Mouse (Mus musculus) hematopoietic stem cell, adult 5-6 weeks (primary cell): ENCODE data around the gene Rbfox3. TPM values are rescaled to one million over a fixed set of nuclear protein-coding genes. Genes with fewer than 3 reads are reported as not detected.
A peak's percentile ranks its signal among the peaks of the same experiment; 100 is the strongest.

Source experiments
- ATAC-seq, 2 experiments: fragments of 125-278 bp in 1 of 2; replicated peaks in 1 of 2; 2 replicates each; pipeline ENCODE4 v1.8.0; 2016 to 2017; ENCODE audit warnings: inconsistent platforms in 2 of 2, mild to moderate bottlenecking in 2 of 2, moderate number of reproducible peaks in 2 of 2, low read depth in 1 of 2, moderate TSS enrichment in 1 of 2; ENCODE audit not compliant: low FRiP score in 2 of 2, poor library complexity in 2 of 2, severe bottlenecking in 2 of 2, insufficient read depth in 1 of 2, low TSS enrichment in 1 of 2
- total RNA-seq: library from RNA; stranded (forward); fragments of 172-1452, 232-1000 nt; gene quantifications from 2 replicates; pipeline ENCODE4 v1.2.3, GENCODE M21; 2017

Gene Rbfox3
- total RNA-seq, 1 experiment from 2014 or later: not detected

DNA sequence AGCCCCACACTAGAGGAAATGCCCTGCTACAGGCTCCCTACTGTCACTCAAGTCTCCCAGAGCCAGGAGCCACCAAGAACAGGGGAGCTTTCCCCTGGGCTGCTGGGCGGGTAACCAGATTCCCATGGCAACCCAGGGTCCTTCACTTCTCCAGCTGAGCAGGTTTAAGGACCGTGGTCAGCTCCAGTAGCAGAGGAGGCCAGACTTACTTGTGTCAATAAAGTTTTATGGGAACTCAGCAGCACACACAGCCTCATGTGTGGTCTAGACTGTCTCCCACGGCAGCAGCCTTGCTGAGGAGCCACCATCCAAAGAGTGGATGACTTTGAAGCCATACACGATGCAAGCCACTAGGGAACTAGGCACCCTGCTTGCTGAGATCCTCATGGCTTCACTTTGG is 365.7 kb downstream of the Rbfox3 start:
- no peak for ATAC-seq

DNA sequence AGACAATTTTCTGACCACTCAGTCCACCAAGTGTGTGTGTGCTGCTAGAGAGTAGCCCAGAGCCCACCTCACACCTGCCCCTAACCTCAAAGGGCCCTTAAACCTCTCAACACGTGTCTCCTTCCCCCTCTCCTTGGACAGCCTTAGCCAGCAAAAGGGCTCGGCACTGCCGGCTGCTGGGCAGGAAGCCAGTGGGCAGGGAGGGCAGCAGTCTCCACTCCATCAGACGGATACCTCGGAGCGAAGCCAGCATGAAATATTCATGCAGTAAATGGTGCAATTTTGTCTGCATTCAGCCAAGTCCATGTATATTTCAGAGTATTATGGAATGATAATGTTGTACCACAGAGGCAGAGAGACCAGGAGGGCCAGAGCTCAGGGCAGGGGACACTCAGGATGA is 366.8 kb downstream of the Rbfox3 start:
- no peak for ATAC-seq

DNA sequence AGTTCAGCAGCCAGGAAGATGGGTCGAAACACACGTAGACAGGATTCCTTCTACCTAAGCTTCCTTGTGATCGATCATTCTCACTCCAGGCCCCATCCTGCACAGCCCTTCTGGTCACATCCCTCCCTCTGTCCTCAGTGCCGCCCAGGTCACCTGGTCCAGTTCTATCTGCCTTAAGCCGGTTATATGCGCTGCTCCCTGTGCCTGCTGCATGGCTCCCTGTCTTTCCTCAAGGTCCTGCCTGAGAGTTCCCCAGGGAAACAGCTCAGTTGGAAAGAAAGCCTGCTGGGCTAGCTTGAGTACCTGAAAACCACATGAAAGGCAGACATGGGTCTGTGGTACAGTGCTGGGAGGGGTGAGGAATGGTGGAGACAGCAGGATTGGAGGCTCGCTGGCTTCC is 368.5 kb downstream of the Rbfox3 start:
- no peak for ATAC-seq

DNA sequence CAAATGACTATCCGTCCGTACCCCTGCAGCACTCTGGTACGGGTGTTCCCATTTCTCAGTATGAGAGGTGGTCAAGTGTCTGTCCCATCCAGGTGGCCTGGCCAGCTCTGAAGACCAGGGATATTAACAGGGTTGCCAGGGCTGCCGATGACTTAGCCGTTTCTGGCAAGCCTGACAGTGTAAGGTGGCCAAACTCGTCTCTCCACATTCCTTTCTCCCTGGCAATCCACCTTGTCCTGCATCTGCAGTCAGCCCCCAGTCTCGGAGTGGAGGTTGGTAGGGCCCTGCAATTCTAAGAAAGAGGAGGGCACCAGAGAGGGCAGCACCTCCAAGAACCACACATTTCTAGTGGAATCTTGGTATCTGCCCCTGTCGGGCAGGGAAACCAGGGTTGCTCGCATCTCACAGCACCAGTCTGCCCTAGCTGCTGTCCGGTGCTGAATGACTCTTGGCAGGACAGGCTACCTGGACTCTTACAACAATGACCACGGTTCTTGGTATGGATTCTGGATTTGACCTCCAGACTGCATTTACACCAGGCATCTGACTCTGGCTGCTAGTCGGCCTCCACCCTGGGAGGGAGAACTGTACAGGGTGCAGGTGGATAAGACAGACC is 370.9 kb downstream of the Rbfox3 start:
- no peak for ATAC-seq

DNA sequence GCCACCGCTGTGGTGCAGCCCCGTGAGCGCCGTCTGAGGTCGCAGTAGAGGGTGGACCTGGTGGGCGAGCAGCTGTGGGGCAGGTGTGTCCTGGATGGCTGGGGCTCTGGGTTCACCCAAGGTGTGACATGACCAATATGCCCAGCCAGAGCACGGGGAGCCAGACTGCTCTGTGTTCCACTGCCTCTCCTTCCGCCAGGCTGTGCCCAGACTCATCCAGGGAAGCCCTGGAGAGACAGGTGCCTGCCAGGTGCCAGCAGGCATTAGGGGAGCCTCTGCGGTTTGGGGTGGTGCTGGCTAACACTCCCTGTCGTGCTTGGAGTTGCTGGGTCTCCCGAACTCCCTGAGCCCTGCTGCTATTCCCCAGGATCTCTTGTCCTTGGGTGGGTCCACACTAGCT is 373.4 kb downstream of the Rbfox3 start:
- ATAC-seq: no peak

DNA sequence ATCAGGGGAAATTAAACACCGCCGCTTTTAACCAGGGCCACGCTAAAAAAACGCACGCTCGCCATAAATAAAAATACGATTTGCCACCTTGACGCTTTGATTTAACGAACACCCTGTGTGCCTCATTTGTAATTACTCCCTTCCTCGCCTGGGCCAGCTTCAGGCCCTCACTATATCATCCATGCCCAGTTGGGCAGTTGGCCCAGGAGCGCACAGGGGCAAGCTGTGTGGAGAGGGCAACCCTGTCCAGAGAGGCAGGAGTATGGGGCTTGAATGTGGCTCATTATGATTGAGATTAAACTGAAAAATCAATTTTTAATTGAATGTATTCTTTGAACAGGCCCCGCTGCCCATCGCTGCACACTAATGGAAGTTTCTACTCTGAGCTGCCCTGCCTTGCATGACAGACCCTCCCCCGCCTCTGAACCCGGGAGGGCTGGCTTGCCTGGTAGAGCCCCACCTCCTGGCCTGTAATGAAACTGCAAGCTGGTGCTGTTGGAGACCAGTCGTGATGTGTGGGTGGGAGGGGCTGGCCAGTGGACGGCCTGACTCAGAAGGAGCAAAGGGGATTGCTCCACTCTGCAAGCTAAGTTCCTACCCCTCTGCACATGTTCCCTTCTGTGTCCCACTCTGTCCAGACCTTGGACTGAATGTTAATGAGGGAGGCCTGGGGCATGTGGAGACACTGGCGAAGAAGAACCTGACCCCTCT is 376.9 kb downstream of the Rbfox3 start:
- peak in 1 of 2 experiments; percentile 37; a peak in 1 of 4 replicates for ATAC-seq

DNA sequence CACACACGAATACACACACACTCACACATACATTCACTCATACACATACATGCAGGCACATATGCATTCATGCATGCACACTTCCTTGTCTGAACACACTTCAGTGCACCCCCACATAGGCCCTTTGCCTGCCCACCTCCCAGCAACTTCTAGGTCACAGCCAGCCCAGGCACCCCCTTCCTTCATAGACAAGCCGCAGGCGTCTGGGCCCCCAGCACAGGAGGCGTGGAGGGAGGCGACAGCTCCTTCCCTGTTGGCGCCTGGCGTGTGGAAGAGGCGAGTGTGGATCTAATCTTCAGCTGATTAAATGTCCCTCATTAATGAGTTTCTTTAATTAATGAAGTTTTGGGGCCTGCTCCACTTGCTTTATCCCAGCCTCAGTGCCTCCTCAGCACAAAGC is 381.1 kb downstream of the Rbfox3 start:
- no peak for ATAC-seq

DNA sequence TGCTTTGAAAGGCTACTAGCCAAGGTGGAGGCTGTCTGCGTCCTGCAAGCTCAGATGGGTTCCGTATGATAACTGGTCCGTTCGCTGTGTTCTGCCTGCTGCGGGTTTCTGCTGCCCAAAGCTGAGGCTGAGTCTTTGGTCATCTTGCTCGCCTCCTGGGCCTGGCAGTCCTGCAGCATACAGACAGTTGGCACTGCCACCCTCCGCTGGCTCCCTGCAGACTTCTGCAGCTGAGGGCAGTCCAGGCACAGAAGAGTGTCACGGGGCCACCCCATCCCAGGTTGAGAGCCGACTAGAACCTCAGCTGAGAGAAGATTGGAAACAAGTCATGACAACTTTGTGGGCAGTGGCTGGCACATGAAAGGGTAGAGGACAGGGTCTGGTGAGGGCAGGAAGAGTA is 382.6 kb downstream of the Rbfox3 start:
- ATAC-seq: no peak

DNA sequence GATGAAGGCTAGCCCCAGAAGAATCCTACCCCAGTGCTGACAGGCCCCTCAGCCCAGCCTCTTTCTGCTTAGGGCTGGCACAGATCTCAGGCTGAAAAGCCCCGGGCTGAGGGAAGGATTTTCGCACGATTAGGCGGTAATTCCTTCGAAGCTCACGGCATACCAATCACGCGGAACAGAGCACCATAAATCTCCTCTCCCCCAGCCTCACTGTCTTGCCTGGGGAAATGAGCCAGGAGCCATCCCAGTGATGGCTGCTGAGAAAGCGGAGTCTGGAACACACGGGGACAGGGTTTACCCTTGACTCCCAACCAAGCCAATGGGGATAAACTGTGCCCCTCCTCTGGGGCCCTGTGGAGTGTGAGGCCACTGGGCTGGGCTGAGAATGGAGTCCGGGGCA is 386.3 kb downstream of the Rbfox3 start:
- no peak for ATAC-seq

DNA sequence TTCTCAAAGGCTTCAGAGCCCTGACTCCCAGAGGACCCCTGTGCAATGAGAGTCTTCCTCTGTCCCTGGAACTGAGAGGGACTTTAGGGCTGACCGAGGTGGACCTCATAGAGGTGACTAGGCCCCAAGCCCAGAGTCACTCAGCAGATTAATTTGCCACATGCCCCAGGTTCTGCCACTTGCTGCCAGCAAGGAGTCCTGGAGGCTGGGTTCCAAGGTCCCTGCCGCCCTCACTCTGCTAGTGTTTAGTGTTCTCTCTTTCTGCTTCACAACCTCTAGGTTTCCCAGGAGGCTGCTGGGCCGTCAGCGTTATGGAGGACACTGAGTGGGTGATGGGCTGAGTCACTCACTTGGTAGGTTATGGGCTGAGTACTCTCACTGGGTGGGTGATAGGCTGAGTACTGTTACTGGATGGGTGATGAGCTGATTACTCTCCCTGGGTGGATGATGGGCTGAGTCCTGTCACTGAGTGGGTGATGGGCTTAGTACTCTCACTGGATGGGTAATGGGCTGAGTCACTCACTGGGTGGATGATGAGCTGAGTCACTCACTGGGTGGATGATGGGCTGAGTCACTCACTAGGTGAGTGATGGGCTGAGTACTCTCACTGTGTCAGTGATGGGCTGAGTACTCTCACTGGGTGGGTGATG is 387.8 kb downstream of the Rbfox3 start:
- ATAC-seq: no peak

DNA sequence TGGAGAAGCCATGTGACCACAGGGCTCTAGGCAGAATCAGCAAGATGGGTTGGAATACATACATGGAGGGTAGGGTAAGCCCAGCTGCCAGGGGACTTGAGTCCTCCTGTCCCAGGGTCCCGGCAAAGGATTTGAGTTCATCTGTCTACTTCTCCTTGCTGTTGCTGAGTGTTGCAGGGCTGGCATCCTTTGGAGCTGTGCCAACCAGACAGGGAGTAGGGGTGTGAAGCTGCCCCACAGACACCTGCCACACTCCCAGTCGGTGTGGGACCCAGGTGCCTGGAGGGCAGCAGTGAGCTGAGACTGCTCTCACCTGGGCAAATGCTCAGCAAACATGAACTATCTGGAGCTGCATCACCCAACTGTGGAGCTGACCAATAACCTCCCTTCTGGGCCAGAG is 390.5 kb downstream of the Rbfox3 start:
- no peak for ATAC-seq

DNA sequence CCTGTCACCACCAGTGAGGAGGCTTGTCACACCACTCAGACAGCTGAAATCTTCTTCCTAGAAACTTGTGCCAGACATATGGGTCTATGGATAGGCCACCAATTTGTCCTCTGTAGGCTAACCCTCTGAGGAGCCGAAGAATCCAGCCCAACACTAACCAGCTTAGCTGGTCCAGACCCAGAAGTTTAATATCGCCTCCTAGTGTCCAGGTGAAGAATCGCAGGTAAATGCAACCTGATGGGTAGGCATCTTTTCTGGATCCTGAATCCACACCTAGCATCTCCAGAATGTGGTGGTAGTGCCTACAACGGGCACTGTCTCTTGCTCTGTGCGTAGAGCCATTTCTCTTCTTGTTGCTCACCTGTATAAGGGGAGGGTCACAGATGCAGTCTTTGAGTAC is 391.1 kb downstream of the Rbfox3 start:
- ATAC-seq: no peak

DNA sequence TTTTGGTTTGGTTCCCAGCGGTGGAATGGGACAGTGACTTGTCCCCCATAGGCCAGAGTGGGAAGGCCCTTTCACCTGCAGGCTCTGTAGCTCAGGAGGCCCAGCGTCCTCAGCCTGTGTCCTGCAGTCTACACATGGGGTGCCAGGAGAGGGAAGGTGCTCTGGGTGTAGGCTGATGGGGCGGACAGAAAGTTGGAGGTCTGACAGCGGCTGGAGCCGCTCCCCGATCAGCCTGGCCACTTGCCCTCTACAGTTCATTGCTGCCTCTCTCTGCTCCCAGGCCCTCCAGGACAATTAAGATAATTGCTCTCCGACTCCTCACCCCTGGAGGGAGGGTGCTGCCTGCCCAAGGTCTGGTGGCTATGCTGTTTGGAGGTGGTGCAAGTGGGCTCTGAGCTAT is 392.7 kb downstream of the Rbfox3 start:
- ATAC-seq: no peak

DNA sequence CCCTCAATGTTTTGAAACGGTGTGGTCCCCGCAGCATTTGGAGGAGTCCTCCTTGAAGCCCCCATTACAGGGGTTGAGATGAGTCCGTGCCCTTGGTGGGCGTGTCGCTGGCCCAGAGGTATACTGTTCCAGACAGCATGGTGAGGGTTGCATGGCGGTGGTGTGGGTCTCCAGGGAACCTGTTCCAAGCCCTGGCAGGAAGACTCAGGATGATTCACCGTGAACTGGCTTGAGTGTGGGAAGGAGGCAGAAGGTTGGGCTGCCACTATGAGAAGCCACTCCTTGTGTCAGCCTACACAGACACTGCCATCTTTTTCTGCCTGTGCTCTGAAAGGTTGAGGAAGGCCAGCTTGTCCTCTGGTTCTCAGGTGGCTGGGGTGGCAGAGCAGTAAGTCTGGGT is 393.5 kb downstream of the Rbfox3 start:
- no peak for ATAC-seq

DNA sequence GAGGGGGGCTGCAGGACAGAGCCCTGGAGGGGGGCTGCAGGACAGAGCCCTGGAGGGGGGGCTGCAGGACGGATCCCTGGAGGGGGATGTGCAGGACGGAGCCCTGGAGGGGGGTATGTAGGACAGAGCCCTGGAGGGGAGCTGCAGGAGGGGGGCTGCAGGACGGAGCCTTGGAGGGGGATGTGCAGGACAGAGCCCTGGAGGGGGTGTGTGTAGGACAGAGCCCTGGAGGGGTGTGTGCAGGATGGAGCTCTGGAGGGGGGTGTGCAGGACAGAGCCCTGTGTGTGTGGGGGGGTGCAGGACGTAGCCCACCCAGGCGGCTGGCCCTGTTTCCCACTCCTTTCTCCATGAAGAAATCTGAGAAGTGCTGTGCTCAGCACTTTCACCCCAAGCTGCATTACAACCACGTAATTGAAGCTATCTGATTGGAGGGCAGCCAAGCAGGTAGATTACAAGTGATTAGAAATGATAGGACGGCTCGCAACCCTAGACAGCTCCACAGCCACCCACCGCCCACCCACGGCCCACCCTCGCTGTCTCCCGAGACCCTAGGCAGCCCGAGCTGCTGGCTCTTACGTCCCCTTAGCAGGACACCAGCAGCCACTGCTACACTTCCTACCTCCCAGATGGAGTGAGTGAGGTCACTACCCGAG is 399.0 kb downstream of the Rbfox3 start:
- ATAC-seq: no peak

DNA sequence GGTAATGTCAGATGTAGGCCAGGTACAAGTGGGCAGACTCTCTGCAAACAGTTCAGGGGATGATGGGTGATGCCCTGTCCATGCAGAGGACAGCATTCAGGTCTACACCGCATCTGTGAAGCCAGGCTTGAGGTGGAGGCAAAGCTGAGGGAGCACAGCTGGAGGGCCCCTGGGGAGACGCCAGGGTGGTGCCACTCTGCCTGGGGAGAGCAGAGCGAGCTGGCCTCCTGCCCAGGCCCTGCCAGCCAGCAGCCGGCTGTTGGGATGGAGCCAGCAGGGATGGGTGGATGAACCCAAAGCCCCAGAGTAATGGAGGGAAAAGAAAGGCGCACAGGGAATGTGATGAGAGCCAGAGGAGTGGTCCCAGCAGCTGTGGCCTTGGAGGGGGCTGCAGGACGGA is 399.5 kb downstream of the Rbfox3 start:
- no peak for ATAC-seq

DNA sequence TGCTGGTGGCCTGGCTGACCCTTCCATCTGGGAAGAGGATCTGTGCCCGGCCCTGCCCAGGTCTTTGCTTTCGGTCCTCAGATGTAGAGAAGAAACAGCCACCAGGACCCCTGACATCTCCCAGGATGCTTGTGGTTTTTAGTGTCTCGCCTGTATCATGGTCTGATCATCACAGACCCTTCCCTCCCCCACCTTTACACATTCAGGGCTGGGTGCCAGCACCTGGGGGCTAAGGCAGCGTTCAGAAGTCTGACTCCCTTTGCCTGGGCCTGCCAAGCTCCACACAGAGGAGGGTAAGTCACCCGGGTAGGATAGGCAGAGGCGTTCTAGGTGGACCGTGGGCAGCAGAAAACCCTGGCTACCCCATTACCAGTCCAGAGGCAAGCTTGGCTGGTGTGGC is 403.1 kb downstream of the Rbfox3 start:
- ATAC-seq: no peak

DNA sequence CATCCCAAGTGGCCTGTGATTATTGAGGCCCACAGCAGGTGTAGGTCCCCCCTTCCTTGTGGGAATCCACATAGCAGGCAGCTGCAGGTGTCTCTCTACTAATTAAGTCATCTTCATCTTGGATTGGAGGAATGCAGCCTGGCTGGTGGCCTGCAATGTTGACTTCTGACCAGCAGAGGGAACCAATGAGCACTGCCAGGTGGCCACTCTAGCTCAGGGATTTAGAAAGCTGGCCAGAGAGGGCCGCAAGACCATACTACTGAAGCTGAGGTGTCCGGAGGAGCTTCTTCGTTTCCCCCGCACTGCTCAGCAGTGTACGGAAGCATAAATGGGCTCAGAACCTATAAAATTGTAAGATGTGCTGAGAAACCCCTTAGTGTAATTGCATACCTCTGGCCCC is 403.5 kb downstream of the Rbfox3 start:
- peak in 1 of 2 experiments; percentile 63; a peak in 1 of 4 replicates for ATAC-seq
